Mouse (Mus musculus): ENCODE results near the gene Sema6b.
A peak's percentile ranks its signal among the peaks of the same experiment; 100 is the strongest.

The Sema6b gene

GRCm38 (mm10) chr17:56078880-56079795, 61.0 kb downstream of the Sema6b start, which contains the start of gene Hdgfl2:
Hdgfl2 (plus strand) TSS chr17:56079634.
- DNase-seq: peak; percentile 100

- DNase-seq: peak; percentile 53
Measured at GRCm38 (mm10) chr17:56078361-56078760, 61.8 kb downstream of the Sema6b start.

GRCm38 (mm10) chr17:56077523-56077922, 62.6 kb downstream of the Sema6b start:
- DNase-seq: no peak

- peak; percentile 98 for DNase-seq
Measured at GRCm38 (mm10) chr17:56074827-56075208, 65.3 kb downstream of the Sema6b start, which contains the start of gene Ubxn6. Ubxn6 (minus strand) TSS chr17:56075028.

GRCm38 (mm10) chr17:56074097-56074826, 65.9 kb downstream of the Sema6b start:
- DNase-seq: peak; percentile 90

Data from kidney, adult 9 months (tissue).